Mouse (Mus musculus): ENCODE data around the gene Best2.

GRCm38 (mm10) chr8:84994375-84994774 lies 20.0 kb downstream of the Best2 start:
- TF ChIP-seq CTCF (IDR thresholded peaks at IDR 0.05 in 2 of 3, conservative IDR thresholded peaks at IDR 0.05 in 1 of 3; ENCODE audit: control insufficient read depth in 1 of 3, insufficient read depth in 1 of 3, low read depth in 2 of 3, low read length in 3 of 3, poor library complexity in 1 of 3, severe bottlenecking in 1 of 3) (no peak), ZKSCAN1 (IDR thresholded peaks at IDR 0.05; ENCODE audit: low read depth, low read length) (no peak), RCOR1 (IDR thresholded peaks at IDR 0.05; ENCODE audit: low read depth, low read length) (no peak), POLR2AphosphoS2 (IDR thresholded peaks at IDR 0.05; ENCODE audit: low read length) (no peak), RAD21 (IDR thresholded peaks at IDR 0.05; ENCODE audit: low read depth, low read length) (no peak)

Measured in MEL (cell line).